Mouse (Mus musculus) bone marrow macrophage, adult 2 months (primary cell): ENCODE data around the gene Armc3.

Experiments
- CTCF ChIP-seq: IDR thresholded peaks from 2 replicates; pipeline ENCODE4 v1.5.1; 2012; ENCODE audit warnings: low read depth, mild to moderate bottlenecking, low read length, moderate library complexity
- POLR2A ChIP-seq: IDR thresholded peaks from 2 replicates; pipeline ENCODE4 v1.6.1; 2012; ENCODE audit warnings: mild to moderate bottlenecking, low read depth, low read length, borderline replicate concordance

DNA sequence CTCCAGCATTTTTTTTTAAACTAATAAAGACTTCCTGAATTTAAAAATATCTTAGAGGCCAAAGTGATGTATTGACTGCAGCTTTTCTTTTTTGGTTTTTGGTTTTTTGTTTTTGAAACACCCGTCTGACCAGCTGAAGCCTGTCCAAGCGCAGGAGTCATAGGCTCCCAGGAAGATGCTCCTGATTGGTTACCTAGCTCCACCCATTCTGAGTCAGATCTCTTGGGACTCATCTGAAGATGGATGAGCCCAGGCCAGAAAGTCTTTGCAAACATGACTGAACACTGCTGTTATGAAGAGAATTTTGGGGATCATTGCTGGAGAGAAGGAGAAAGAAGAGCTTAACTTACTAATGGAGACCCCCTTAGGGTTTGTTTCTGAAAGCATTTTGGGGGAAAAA, 68.3 kb downstream of the Armc3 start:
- TF ChIP-seq POLR2A (no peak), CTCF (no peak)
